Mouse (Mus musculus): ENCODE measurements around the gene Ppox.

DNA sequence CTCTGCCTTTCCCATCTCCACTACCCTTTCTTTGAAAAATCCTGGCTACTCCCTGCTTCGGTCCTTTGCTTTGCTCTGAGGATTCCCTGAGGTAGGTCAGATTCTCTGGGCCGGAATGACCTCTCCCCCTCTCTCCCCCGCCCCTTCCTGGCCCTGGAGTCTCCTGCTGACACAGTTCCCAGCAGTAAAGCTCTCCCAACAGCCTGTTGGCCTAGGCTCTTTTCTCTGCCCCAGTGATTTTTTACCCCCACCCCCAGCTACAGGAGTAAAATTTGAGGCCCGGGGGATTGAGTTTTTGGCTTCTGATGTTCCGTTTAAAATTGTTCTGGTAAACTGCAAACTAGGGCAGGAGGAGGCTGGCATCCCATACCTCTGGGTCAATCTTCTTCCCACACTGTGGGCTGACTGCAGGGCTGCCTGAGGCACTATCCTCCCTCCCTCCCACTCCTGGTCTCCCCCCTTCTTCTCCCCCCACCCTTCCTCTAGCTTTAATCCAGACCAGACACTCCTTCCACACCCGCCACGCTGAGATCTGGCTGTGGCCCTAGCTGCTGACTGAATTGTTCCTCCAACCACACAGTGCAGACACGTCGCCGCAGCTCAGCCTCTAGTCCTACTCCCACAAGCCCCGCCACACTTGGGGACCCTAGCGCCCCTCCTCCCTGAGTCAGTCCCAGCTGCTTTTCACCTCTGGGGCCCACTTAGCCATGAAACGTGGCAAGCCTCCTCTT is 29.2 kb downstream of the Ppox start:
- TF ChIP-seq CTCF (IDR thresholded peaks at IDR 0.05; ENCODE audit: control insufficient read depth, insufficient read depth, insufficient replicate concordance, low read depth, low read length) = no peak
- no peak for TF ChIP-seq POLR2A (IDR thresholded peaks at IDR 0.05; ENCODE audit: control insufficient read depth, low read depth, low read length)
